Mouse (Mus musculus): ENCODE measurements at regions not wholly inside any gene's neighbourhood (a gene's known extent, or its start where the extent isn't known, plus 50 kb on each side); places are given as distances from the start of the nearest gene placed in this dataset.

DNA sequence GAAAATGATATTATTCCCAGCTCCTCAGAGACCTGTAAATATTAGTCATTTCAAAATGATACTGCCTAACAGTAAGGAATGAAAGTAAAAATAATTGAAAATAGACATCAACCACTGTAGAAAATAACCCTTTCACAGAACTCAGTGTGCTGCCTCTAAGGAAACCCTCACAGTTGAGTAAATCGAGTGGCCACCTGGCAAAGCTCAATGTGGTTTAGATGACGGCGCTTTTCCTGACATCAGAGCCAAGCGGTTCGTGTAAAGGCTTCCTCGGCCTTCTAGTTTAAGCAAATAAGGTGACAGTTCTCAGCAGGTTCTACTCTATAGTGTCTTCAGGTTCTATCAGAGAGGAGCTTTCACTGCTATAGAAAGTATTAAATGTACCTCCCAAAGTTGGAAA lies 379.9 kb upstream of the Nova1 start:
- TF ChIP-seq GATA1 (IDR thresholded peaks at IDR 0.05; ENCODE audit: low read depth, low read length) (no peak), POLR2AphosphoS2 (IDR thresholded peaks at IDR 0.05; ENCODE audit: low read length) (no peak), USF1 (IDR thresholded peaks at IDR 0.05; ENCODE audit: low read depth, low read length) (no peak), ZKSCAN1 (IDR thresholded peaks at IDR 0.05; ENCODE audit: low read depth, low read length) (no peak), CTCF (IDR thresholded peaks at IDR 0.05 in 2 of 3, conservative IDR thresholded peaks at IDR 0.05 in 1 of 3; ENCODE audit: control insufficient read depth in 1 of 3, insufficient read depth in 1 of 3, low read depth in 2 of 3, low read length in 3 of 3, poor library complexity in 1 of 3, severe bottlenecking in 1 of 3) (no peak), POLR2A (IDR thresholded peaks at IDR 0.05; ENCODE audit: control insufficient read depth in 1 of 2, insufficient read depth in 1 of 2, low read depth in 1 of 2, low read length in 2 of 2, poor library complexity in 1 of 2) (no peak), TAL1 (IDR thresholded peaks at IDR 0.05; ENCODE audit: low read length) (no peak), POLR2AphosphoS5 (IDR thresholded peaks at IDR 0.05; ENCODE audit: borderline replicate concordance, low read depth, low read length) (no peak), NRF1 (IDR thresholded peaks at IDR 0.05; ENCODE audit: insufficient read depth, low read depth, low read length, poor library complexity, severe bottlenecking) (no peak), USF2 (IDR thresholded peaks at IDR 0.05; ENCODE audit: borderline replicate concordance in 1 of 2, insufficient read depth in 1 of 2, low read depth in 1 of 2, low read length in 2 of 2) (no peak)

All from MEL (cell line).